Mouse (Mus musculus) cortical plate, adult 2 months (tissue): ENCODE measurements at regions not wholly inside any gene's neighbourhood (a gene's known extent, or its start where the extent isn't known, plus 50 kb on each side); places are given as distances from the start of the nearest gene placed in this dataset.

Experiments
- CTCF ChIP-seq: fragments of 200-500 bp; IDR thresholded peaks from 2 replicates; pipeline ENCODE4 v1.5.1; 2011; ENCODE audit warnings: mild to moderate bottlenecking, control low read depth, low read length; ENCODE audit not compliant: insufficient read depth; ENCODE audit errors: extremely low read depth
- POLR2A ChIP-seq: fragments of 200-500 bp; IDR thresholded peaks from 2 replicates; pipeline ENCODE4 v1.6.1; 2011; ENCODE audit warnings: mild to moderate bottlenecking, low read length, control low read depth; ENCODE audit not compliant: insufficient read depth; ENCODE audit errors: extremely low read depth

GRCm38 (mm10) chr7:136581896-136582295 lies 312.5 kb upstream of the Mgmt start:
- TF ChIP-seq CTCF (no peak), POLR2A (no peak)
